Mouse (Mus musculus) liver, embryonic 15.5 days (tissue): ENCODE measurements around the gene Tmem268. TPM values are rescaled to one million over a fixed set of nuclear protein-coding genes. Genes with fewer than 3 reads are reported as not detected.

Source experiments
- ATAC-seq: fragments of 200-750 bp; cut with Nextera tagmentation; 2 replicates; pipeline ENCODE4 v1.8.0; 2017; ENCODE audit warnings: moderate number of reproducible peaks, mild to moderate bottlenecking, moderate library complexity; ENCODE audit not compliant: insufficient read depth
- H3K27ac ChIP-seq: fragments of 300-500 bp; sonication (generic); replicated peaks from 2 replicates; pipeline ENCODE4 v1.5.1; 2015; ENCODE audit warnings: mild to moderate bottlenecking, inconsistent platforms
- H3K27me3 ChIP-seq: fragments of 300-500 bp; sonication (generic); 2 replicates; pipeline ENCODE4 v1.6.1; 2015; ENCODE audit warnings: mild to moderate bottlenecking, inconsistent platforms
- H3K36me3 ChIP-seq: fragments of 300-500 bp; sonication (generic); replicated peaks from 2 replicates; pipeline ENCODE4 v1.6.1; 2015; ENCODE audit warnings: moderate library complexity, mild to moderate bottlenecking, inconsistent platforms
- H3K4me1 ChIP-seq: fragments of 300-500 bp; sonication (generic); replicated peaks from 2 replicates; pipeline ENCODE4 v1.6.1; 2015; ENCODE audit warnings: inconsistent platforms
- H3K4me2 ChIP-seq: fragments of 300-500 bp; sonication (generic); 2 replicates; pipeline ENCODE4 v1.6.1; 2015; ENCODE audit warnings: moderate library complexity, mild to moderate bottlenecking, inconsistent platforms
- H3K4me3 ChIP-seq: fragments of 300-500 bp; sonication (generic); replicated peaks from 2 replicates; pipeline ENCODE4 v1.5.1; 2015; ENCODE audit warnings: mild to moderate bottlenecking, inconsistent platforms
- H3K9ac ChIP-seq: fragments of 300-500 bp; sonication (generic); 2 replicates; pipeline ENCODE4 v1.6.1; 2015; ENCODE audit warnings: moderate library complexity, mild to moderate bottlenecking, inconsistent platforms
- H3K9me3 ChIP-seq: fragments of 300-500 bp; sonication (generic); replicated peaks from 2 replicates; pipeline ENCODE4 v1.6.1; 2016; ENCODE audit warnings: inconsistent platforms
- WGBS: fragments of 180-500 bp; shearing (Covaris S2); methylation state at CpG from one replicate; pipeline ENCODE4 v1.1.7; 2015; ENCODE audit warnings: mixed read lengths; ENCODE audit not compliant: insufficient replicate concordance; 5-methylcytosine and 5-hydroxymethylcytosine counted together
- polyA plus RNA-seq: library from polyadenylated mRNA; unstranded; fragments of >200 nt; fragmentation: Nextera tagmentation; extraction: Ambion mirVana; gene quantifications from 2 replicates; pipeline ENCODE4 v1.2.1, GENCODE M21; 2015

Tmem268 gene
- polyA plus RNA-seq, 1 experiment from 2014 or later: 9.6 TPM

- Histone ChIP-seq H3K9me3 (no peaks in the 10 kb centered on the region), H3K36me3 (peaks cover 9% of the 10 kb centered on the region; the same call in 1 of the 2 replicates), H3K27ac (no peak overlapping the region), H3K4me1 (no peaks in the 10 kb centered on the region), H3K4me2 (no peak overlapping the region), H3K9ac (no peak overlapping the region), H3K4me3 (no peak overlapping the region), H3K27me3 (no peaks in the 10 kb centered on the region)
- WGBS: 73% methylated on average over 14 of the region's 14 CpGs
- ATAC-seq: no peak
Observed at GRCm38 (mm10) chr4:63579649-63580048, 21.1 kb downstream of the Tmem268 start.

DNA sequence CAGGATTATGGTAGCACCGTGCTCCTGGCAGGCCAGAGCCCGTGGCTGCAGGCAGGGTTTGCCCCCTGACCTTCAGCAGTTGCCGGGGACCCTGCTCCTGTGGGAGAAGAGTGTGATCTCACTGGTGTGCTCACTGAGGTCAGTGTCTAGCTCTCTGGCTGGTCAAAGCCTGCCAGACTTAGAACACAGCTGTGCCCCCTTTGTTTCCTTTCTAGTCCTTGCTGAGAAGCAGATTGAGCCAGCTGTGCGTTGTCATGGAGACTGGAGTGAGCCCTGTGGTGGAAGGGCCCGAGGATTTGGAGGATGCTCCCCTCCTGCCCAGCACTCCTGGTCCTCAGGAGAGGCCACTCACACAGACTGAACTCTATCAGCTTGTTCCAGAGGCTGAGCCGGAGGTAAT lies 21.5 kb downstream of the Tmem268 start:
- no peaks in the 10 kb centered on the region for H3K9me3 ChIP-seq
- no peak overlapping the region for H3K4me2 ChIP-seq
- H3K9ac ChIP-seq: no peak overlapping the region
- H3K27me3 ChIP-seq: no peaks in the 10 kb centered on the region
- WGBS: 68% methylated on average over 6 of the region's 6 CpGs
- H3K4me1 ChIP-seq: no peaks in the 10 kb centered on the region
- no peak overlapping the region for H3K27ac ChIP-seq
- H3K4me3 ChIP-seq: no peak overlapping the region
- ATAC-seq: no peak
- peaks cover 9% of the 10 kb centered on the region; the same call in 1 of the 2 replicates for H3K36me3 ChIP-seq

DNA sequence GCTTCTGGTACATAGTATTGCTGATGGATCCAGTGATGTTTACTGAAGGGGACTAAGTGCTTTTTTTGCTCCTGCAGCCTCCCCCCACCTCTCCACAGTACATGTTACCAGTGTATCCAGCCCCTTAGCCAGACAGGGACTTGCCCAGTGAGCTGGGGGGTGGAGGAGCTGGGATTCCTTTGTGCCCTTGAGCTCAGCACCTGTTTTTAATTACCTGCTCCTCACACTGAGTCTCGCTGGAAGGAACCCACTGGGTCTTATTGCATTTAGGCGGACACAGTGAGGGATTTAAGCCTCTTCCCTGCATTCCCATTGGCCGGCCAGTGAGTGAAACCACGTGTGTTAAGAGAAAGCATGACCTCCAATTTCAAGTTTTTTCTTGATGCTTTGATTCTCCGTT lies 24.0 kb downstream of the Tmem268 start:
- Histone ChIP-seq H3K9ac (no peak overlapping the region), H3K27me3 (no peaks in the 10 kb centered on the region), H3K27ac (no peak overlapping the region), H3K36me3 (peaks cover 4% of the 10 kb centered on the region; the same call in 1 of the 2 replicates), H3K9me3 (no peaks in the 10 kb centered on the region), H3K4me1 (no peaks in the 10 kb centered on the region), H3K4me2 (no peak overlapping the region), H3K4me3 (no peak overlapping the region)
- ATAC-seq: no peak
- 67% methylated on average over 5 of the region's 5 CpGs for WGBS

DNA sequence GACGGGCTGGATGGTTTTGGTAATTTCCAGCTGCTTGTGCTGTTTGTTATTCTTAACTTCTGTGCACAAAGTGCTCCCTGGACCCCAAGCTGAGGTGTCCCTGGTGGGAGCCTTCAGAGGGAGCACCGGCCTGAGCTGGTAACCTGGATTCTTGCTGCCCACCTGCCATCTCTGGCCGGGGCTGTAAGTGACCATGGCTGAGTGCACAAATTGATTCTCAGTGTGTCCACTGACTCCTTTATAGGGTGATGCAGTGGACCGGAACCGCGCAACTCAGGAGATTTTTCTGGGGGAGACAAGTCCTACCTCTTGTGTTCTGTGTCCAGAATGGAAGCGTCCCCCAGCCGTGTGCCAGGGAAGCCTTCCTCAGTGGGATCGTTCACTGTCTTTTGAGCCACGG lies 26.6 kb downstream of the Tmem268 start:
- WGBS: 75% methylated on average over 10 of the region's 10 CpGs
- Histone ChIP-seq H3K9ac (no peak overlapping the region), H3K27me3 (no peaks in the 10 kb centered on the region), H3K4me3 (no peak overlapping the region), H3K36me3 (no peaks in the 10 kb centered on the region), H3K4me1 (no peaks in the 10 kb centered on the region), H3K4me2 (no peak overlapping the region), H3K27ac (no peak overlapping the region), H3K9me3 (no peaks in the 10 kb centered on the region)
- ATAC-seq: no peak

DNA sequence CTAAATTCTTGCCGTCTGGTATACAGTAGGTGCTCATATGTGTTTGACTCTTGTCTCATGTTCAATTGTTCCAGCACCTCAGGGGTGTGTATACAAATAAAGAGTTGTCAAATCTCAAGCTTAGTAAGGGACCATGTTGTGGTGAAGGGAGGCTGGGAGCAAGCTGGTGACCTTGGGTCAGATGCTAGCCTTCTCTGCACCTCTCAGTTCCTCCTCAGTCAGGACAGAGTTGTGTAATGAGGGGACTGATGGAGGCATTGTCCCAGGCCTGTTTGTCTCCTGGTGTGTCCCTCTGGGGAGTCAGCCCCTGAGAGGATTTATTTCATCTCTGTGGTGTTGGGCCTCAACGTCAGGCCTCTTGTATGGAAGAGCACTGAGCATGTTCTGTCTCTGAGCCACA lies 27.7 kb downstream of the Tmem268 start:
- H3K27ac ChIP-seq: no peak overlapping the region
- no peaks in the 10 kb centered on the region for H3K27me3 ChIP-seq
- H3K4me3 ChIP-seq: no peak overlapping the region
- no peak overlapping the region for H3K4me2 ChIP-seq
- H3K9ac ChIP-seq: no peak overlapping the region
- no peaks in the 10 kb centered on the region for H3K4me1 ChIP-seq
- WGBS: 56% methylated on average over 2 of the region's 2 CpGs
- no peak for ATAC-seq
- no peaks in the 10 kb centered on the region for H3K36me3 ChIP-seq
- no peaks in the 10 kb centered on the region for H3K9me3 ChIP-seq

DNA sequence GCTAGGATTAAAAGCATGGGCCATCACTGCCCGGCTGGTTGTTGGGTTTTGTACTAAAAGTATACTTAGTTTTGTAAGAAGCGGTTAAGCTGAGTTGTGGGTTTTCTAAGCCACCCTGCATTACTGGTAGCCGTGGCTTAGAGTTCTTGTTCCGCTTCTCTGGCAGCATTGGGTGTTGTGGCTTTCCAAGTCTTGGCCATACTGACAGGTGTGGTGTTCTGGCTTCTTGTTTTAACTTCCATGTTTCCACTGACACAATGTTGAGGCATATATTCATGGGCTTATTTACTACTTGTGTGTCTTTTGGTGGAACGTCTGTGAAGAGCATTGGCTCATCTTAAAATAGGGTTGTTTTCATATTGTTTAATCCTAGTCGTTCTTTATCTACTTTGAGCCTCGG lies 31.4 kb downstream of the Tmem268 start:
- ATAC-seq: no peak
- 38% methylated on average over 7 of the region's 7 CpGs for WGBS
- Histone ChIP-seq H3K4me2 (no peak overlapping the region), H3K27ac (no peak overlapping the region), H3K27me3 (no peaks in the 10 kb centered on the region), H3K9ac (no peak overlapping the region), H3K4me1 (no peaks in the 10 kb centered on the region), H3K4me3 (no peak overlapping the region), H3K36me3 (no peaks in the 10 kb centered on the region), H3K9me3 (no peaks in the 10 kb centered on the region)

- Histone ChIP-seq H3K27me3 (no peaks in the 10 kb centered on the region), H3K4me2 (no peak overlapping the region), H3K9me3 (no peaks in the 10 kb centered on the region), H3K36me3 (no peaks in the 10 kb centered on the region), H3K9ac (no peak overlapping the region), H3K27ac (no peak overlapping the region), H3K4me1 (no peaks in the 10 kb centered on the region), H3K4me3 (no peak overlapping the region)
- no peak for ATAC-seq
- 45% methylated on average over 4 of the region's 4 CpGs for WGBS
Observed at GRCm38 (mm10) chr4:63590538-63590937, 32.0 kb downstream of the Tmem268 start.

DNA sequence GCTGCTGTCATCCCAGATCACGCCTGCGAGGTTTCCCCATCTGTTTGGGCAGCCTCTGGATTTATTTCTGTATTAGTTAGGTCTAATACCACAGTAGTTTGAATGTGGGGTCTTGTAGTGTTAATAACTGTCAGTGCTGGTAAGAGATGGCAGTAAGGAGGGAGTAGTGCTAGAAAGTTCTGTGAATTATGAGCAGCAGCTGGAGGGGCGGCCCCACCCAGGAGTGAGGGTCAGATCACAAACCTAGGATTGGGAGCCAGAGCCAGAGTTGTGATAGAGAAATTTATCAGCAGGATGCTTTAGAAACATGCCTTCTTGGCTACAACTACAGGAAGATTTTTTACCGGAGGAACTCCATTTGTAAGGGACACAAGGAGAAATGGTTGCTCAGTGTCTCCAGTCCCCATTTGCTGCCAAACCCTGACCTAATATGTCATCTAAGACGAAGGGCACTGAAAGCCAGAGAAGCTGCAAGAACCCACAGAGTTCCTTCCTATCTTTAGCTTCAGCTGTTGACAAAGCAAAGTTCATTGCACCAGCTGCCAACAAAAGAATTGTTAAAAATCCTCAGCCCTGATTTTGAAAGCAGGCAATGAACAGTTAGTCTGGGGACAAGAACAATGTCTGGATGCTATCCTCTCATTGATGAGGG lies 36.0 kb downstream of the Tmem268 start:
- Histone ChIP-seq H3K4me3 (no peak overlapping the region), H3K4me2 (no peak overlapping the region), H3K9ac (no peak overlapping the region), H3K9me3 (no peaks in the 10 kb centered on the region), H3K4me1 (no peaks in the 10 kb centered on the region), H3K27ac (no peak overlapping the region), H3K27me3 (no peaks in the 10 kb centered on the region), H3K36me3 (no peaks in the 10 kb centered on the region)
- ATAC-seq: no peak
- 58% methylated on average over 5 of the region's 5 CpGs for WGBS

DNA sequence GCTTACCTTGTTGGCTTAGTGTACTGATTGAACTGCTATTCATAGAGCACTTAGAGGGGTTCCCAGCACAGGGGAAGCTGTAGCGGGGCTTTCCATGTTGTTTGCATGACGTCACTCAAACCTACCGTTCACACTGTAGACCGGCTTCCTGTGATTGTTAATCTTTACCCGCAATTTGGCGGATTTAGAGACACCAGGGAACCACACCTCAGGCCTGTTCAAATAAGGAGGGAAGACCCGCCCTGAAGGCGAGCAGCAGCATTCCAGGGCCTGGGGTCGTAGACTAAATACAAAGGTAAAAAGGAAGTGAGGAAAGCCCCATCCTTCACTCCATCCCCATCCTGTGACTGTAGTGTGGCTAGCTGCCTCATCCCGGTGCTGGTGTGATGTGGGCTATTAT lies 36.7 kb downstream of the Tmem268 start:
- ATAC-seq: no peak
- Histone ChIP-seq H3K4me1 (no peaks in the 10 kb centered on the region), H3K4me3 (no peak overlapping the region), H3K9ac (no peak overlapping the region), H3K27ac (no peak overlapping the region), H3K36me3 (no peaks in the 10 kb centered on the region), H3K4me2 (no peak overlapping the region), H3K27me3 (no peaks in the 10 kb centered on the region), H3K9me3 (no peaks in the 10 kb centered on the region)
- WGBS: 28% methylated on average over 10 of the region's 10 CpGs

DNA sequence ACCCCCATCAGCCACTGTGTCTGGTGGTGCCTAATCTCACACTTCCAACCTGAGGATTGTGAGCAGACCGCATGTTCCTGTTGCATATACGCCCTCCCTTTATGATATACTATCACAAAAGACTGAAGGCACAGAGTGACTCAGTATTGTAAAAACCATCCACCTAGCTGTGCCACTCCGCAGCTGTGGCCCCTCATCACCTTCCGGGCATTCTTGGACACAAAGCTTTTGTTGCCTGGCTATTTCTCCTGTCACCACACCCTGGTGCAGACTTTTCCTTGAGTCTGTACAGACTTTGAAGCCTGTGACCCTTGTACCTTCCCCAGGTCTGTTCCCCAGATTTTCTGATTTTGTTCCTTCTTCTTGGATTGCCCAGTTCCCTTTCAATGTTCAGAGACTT lies 37.4 kb downstream of the Tmem268 start:
- Histone ChIP-seq H3K9me3 (no peaks in the 10 kb centered on the region), H3K9ac (no peak overlapping the region), H3K4me2 (no peak overlapping the region), H3K27me3 (no peaks in the 10 kb centered on the region), H3K27ac (no peak overlapping the region), H3K4me3 (no peak overlapping the region), H3K36me3 (no peaks in the 10 kb centered on the region), H3K4me1 (no peaks in the 10 kb centered on the region)
- 81% methylated on average over 4 of the region's 4 CpGs for WGBS
- ATAC-seq: no peak

DNA sequence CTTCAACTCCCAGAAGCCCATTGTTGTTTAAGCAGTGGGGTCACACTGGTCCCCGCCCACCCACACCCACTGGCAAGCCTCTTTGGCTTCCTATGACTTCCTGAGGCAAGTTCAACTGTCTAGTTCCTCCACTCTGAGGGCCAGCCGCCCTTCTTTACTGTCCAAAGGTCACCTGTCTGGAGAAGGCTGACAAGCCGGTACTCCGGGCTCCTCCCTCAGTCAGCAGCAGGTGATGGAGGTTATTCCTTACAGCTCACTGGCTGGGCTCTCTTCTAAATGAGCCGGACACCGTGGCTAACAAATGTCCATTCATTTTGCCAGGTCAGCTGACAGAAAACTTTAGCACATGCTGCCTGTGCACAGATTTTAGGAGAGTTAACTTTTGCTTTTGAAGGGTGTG lies 42.2 kb downstream of the Tmem268 start:
- Histone ChIP-seq H3K4me2 (no peak overlapping the region), H3K4me1 (no peaks in the 10 kb centered on the region), H3K9ac (no peak overlapping the region), H3K4me3 (no peak overlapping the region), H3K36me3 (no peaks in the 10 kb centered on the region), H3K27me3 (no peaks in the 10 kb centered on the region), H3K9me3 (no peaks in the 10 kb centered on the region), H3K27ac (no peak overlapping the region)
- ATAC-seq: no peak
- WGBS: 67% methylated on average over 6 of the region's 6 CpGs

DNA sequence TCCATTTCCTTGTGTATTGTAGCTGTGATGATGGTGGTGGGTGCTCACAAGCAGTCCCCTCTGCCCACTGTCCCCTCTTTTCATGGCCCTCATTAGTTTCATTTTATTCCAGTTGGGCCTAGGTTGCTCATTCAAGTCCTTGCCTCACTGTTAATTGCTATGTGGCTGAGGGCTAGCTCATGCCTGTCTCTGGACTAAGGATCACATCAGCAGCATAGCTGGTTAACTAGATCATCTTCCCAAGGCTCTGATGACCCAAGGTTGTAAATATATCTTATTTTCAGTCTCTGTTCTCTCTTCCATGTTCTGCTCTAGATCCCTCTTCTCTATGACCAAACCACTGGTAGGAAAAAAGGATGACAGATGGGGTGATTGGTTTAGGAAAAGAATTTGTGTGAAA lies 42.7 kb downstream of the Tmem268 start:
- H3K9me3 ChIP-seq: no peaks in the 10 kb centered on the region
- no peak overlapping the region for H3K4me3 ChIP-seq
- no peaks in the 10 kb centered on the region for H3K27me3 ChIP-seq
- ATAC-seq: no peak
- H3K4me2 ChIP-seq: no peak overlapping the region
- no peak overlapping the region for H3K9ac ChIP-seq
- no peaks in the 10 kb centered on the region for H3K36me3 ChIP-seq
- H3K27ac ChIP-seq: no peak overlapping the region
- no peaks in the 10 kb centered on the region for H3K4me1 ChIP-seq
